Mouse (Mus musculus) cerebellum, adult 2 months (tissue): ENCODE data around the gene Ccdc47.

Source experiments
- CTCF ChIP-seq: fragments of 200-500 bp; IDR thresholded peaks from 2 replicates; pipeline ENCODE4 v1.5.1; 2011; ENCODE audit warnings: low read depth, mild to moderate bottlenecking, control low read depth, low read length, moderate library complexity, borderline replicate concordance; ENCODE audit not compliant: insufficient read depth
- POLR2A ChIP-seq: fragments of 200-500 bp; IDR thresholded peaks from 2 replicates; pipeline ENCODE4 v1.6.1; 2011; ENCODE audit warnings: low read length, control low read depth, borderline replicate concordance; ENCODE audit not compliant: insufficient read depth

DNA sequence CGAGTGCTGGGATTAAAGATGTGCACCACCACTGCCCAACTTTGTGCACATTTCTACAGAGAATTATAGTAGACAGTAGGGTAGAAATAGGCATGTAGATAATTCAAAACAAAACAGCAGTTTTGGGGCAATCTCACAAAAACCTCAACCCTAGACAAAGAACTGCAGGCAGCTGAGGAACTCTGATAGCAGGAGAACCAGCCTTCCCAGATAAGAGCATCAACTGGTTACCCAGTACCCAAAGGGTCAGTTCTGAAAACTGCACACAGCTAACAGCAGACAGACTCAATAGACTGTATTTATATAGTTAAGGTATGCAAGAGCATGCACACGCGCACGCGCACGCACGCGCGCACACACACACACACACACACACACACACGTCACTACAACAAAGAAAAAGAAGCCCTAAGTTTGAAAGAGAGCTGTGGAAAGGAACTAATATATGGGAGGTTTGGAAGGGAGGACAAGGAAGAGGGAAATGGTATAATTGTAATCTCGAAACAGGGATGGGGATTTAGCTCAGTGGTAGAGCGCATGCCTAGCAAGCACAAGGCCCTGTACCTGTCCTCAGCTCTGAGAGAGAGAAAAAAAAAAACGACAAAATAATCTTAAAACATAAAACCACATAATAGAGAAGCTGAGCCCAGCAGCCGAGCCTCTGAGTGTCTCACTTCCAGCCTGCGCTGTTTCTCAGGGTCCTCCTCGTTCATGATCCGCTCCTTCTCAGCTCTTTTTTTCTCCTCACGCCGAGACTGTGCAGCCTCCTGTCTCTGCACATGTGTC, 14.6 kb downstream of the Ccdc47 start:
- TF ChIP-seq POLR2A, result no peak
- TF ChIP-seq CTCF, result no peak
